Mouse (Mus musculus): Measurements from ENCODE around the gene Rad17.

Rad17 gene

DNA sequence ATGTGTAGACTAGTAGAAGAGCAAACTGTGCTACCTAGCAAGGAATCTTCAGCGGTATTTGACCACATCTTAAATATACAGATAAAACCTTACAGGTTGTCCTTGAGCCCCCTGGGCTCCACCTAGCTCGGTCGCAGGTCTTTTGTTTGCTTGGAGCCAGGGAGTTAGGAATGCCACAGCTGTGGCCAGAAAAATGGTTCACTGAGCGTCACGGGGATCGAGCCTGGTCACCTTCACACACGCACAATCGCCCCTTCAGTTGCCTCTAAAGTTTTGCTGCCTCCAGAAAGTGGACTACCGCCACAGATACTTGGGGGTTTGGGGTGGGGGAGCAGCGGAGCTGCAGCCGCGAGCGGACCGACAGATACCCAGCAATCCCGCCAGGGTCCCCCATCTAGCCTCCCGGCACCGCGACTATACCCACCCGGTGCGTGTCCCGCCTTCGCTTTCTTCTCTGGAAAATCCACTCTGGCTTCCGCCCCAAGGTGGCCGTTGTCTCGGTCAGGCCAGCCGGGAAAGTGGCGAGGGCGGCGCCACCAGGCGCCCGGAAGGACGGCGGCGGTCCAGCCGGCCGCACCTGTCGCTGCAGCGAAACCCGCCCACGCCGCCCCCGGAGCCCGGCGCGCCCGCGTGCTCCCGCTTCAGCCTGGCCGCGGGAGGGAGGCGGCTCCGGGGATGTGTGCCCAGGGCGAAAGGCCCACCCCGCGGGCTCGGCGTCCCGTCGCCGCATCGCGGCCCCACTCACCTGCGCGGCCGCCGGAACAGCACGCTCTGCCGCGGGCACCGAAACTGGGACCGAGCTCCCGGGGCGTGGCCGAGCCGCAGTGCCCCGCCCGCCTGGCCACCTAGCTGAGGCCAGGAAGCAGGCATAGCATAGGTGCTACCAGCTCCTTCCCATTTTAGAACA lies 34.4 kb downstream of the Rad17 start, which contains the start of gene Marveld2:
TSS of gene Marveld2 (minus strand) at position 791 of the 907 bp plus-strand sequence.
- DNase-seq (ENCODE audit: low spot score in 2 of 2) = peak in 1 of 2 experiments; percentile 22

DNA sequence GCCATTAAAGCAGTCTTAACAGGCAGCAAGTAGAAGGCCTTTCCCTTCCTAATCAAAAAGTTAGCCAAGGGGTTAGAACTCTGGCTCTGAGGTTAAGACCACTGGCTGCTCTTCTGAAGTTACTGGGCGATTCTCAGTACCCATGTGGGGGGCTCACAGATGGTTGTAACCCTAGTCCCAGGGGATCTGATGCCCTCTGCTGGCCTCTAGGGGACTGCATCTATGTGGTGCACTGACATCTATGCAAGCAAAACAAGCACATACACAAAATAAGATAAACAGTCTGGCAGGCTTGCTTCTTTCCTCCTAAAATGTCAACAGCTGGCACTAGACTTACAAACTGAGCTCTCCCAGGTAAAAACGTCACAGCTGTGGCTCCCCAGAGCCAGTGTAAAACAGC lies 37.9 kb downstream of the Rad17 start:
- DNase-seq (ENCODE audit: low spot score in 2 of 2) = no peak

DNA sequence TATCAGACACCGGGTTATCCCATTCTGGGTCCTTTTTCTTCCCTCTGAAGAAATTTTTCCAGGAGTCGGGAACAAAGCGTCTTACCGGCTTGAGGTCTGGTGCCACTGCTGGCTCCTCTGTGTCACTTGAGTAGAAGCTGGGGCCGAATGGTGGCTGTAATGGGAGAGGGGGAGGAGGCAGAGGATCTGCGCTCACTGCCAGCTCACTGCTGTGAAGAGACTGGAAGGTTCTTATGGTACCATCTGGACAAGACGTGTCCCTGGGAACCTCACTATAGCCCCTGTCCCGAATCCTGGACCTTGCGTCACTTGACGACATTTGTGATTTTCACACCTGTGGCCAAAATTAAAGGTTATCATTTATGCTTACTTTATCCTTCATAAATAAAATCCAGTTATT lies 38.6 kb downstream of the Rad17 start:
- DNase-seq (ENCODE audit: low spot score in 2 of 2) = no peak

DNA sequence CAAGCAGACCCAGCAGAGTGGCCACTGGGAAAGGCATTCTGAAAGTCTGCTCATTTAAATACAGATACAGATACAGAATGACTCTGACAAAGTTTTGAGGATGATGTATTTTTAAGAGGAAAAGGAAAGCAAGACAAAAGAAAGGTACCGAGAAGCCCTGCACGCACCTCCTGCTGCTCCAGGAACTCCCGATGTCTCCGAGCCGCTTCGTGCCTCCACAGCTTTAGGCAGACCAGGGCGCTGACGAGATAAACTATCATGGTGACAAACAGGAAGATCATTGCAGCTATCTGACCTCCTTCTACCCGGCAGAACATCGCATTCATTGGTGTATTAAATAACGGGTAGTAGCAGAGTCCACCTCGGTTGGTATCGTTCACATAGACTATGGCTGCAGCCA lies 39.6 kb downstream of the Rad17 start:
- no peak for DNase-seq (ENCODE audit: low spot score in 2 of 2)

DNA sequence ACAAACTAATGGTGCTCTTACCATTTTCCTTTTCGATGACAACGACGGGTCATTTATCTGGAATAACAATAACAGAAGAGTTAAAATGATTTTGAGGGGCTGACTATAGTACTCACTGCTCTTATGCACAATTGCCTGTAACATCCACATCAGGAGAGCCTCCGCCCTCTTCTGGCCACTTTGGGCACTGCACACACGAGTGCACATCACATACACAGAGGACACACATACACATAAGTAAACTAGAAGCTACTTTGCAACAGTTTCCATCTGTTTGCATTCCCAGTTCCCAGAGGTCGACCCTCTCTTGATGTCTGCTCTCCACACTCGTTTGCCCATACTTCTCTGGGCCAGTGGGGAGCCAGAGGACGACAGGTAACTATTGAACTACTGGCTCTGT lies 43.1 kb downstream of the Rad17 start:
- DNase-seq (ENCODE audit: low spot score in 2 of 2) = no peak

DNA sequence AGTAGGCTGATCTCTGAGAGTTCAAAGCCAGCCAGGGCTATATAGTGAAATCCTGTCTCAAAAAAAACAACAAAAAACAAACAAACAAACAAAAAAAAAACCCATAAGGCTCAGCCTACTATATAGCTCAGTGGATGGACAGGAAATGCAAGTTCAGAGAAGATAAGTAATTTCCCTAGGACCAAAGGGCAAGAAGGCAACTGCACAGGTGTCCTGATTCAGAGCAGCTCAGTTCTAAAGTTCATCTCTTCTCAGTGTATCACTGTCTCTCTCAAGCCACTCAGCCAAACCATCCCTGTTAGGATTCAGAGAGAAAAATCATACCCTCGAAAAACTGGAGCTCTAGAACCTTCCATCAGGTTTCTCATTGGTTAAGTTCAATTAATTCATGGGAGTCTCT lies 45.0 kb downstream of the Rad17 start:
- no peak for DNase-seq (ENCODE audit: low spot score in 2 of 2)

DNA sequence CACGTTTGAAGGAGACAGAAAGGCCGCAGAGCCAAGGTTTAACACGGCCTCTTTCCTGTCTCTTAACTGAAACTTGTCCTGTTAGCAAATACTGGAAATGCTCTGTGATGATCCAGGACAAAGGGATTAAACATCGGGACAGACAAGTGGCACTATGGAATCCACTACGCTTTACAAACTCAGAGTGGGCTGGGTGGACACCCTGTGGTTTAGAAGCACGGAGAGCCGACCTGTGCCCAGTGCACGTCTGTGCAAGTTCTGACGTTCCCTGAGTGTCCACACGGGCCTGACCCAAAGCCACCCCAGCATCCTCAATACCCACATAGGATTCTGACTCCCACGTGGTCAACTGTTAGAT lies 47.1 kb downstream of the Rad17 start:
- no peak for DNase-seq (ENCODE audit: low spot score in 2 of 2)

DNA sequence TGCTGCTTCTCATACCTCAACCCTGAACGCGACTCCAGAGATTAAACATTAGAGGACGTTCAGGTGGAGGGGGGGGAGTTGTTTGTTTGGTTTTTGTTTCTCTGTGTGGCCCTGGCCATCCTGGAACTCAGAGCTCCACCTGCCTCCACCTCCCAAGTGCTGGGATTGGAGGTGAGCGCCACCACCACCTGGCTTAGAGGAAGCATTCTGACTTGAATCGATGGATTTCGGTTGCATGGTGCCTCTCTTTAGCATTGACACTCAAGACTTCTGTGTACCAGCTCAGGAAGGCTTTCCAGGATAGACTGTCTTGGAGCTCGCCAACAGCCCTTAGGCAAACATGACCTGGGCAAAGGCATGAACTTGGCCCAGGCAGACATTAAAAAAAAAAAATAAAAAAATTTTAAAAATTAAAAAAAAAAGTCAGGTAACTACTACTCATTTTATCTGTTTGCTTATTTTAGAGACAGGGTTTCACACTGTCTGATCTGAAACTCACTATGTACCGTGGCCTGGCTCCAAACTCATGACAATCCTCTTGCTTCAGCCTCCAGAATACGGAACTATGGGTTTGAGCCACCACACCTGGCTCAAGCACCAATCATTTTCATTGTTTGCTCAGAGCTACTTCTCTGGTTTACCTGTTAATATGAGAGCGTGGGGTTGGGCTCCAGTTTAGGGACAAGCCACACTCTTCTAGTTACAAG lies 47.7 kb downstream of the Rad17 start:
- DNase-seq (ENCODE audit: low spot score in 2 of 2) = no peak

DNA sequence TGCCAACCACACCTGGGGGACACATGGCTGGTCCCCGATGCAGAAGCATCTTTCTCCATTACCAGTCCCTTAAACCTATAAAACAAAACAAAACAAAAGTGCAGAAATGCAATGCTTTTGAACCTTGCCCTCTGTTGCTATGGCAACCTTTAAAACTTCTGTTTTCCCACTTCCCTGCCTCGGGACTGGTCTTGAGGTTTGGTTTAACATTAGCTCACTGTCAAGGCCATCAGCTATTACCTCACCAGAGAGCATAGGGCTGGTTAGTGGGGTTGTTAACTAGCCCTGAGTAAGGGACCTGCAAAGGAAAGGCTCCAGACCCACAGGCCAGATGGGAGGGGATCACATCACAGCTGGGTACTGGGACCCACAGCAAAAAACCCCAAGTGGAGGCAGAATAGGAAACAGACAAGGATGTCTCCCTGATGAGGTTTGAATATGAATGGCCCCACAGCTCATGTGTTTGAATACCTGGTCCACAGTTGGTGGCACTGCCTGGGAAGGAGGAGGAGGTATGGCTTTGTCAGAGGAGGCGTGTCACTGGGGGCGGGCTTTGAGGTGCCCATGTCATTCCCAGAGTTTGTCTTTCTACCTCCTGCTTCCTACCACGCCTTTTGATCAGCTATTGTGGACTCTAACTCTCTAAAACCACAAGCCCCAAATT lies 48.5 kb downstream of the Rad17 start:
- no peak for DNase-seq (ENCODE audit: low spot score in 2 of 2)

DNA sequence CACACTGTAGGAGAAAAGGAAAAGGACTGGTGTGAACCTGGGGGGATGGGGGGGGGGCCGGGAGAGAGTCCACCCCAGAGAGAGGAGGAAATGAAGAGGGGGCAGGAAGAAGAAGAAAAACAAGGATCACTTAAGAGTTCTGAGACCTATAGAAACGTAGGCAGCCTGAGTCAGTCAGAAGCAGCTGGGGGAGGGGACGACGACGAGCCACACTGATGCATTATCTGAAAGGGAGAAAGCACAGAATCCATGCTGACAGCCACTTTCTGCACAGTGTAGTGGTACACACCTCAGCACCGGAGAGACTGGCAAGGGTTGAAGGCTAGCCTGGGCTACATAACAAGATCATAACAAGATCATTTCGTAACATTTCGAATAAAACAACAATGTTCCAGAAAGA lies 49.8 kb downstream of the Rad17 start:
- no peak for DNase-seq (ENCODE audit: low spot score in 2 of 2)

DNA sequence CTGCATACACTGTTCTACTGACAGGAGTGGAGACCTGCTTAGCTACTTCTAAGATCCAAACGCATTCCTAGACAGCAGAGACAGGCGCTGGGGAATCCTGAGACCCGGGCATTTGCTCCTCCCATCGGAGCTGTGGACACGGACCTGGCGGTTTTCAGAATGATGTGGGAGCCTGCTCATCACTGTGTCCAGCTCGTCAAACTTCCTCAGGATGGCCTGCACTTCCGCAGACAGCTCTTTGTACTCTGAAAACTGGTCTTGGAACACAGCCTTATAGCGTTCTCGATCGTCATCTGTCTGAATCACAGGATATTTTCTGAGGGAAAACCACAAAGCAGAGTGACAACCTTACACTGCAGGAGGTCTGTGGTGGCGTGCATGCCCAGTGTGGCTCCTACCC lies 50.5 kb downstream of the Rad17 start:
- no peak for DNase-seq (ENCODE audit: low spot score in 2 of 2)

DNA sequence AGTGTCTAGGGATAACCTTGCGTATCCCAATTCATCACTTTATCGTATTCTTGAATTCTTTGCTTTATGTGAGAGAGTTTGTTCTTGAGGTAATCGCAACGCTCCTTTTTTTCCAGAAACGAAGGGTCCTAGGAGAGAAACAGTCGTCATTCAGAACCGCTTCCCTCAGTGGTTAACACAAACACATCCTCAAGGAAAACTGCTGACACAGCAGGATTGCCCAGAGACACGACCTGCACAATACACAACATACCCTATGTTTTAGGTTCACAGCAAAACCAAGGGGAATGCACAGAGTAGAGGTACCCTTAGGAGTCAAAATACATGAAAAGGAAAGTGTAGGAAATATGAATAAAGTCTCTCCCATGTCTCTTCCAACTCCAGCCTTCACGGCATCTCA lies 53.6 kb downstream of the Rad17 start:
- DNase-seq (ENCODE audit: low spot score in 2 of 2) = no peak

DNA sequence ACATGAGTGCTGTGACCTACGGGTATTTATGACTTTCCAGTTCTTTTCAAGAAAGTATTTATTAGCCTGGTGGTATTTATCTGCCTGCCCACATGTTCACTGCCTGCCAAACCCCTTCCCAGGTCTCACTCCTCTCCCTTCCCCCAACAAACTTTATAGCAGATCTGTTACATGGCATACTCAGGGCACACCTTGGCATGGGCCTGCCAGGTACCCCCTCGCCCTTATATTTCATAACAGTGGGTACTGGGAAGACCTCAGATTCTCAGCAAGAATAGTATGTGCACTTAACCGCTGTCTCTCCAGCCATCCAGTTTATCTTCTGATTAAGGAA lies 55.3 kb downstream of the Rad17 start:
- no peak for DNase-seq (ENCODE audit: low spot score in 2 of 2)

DNA sequence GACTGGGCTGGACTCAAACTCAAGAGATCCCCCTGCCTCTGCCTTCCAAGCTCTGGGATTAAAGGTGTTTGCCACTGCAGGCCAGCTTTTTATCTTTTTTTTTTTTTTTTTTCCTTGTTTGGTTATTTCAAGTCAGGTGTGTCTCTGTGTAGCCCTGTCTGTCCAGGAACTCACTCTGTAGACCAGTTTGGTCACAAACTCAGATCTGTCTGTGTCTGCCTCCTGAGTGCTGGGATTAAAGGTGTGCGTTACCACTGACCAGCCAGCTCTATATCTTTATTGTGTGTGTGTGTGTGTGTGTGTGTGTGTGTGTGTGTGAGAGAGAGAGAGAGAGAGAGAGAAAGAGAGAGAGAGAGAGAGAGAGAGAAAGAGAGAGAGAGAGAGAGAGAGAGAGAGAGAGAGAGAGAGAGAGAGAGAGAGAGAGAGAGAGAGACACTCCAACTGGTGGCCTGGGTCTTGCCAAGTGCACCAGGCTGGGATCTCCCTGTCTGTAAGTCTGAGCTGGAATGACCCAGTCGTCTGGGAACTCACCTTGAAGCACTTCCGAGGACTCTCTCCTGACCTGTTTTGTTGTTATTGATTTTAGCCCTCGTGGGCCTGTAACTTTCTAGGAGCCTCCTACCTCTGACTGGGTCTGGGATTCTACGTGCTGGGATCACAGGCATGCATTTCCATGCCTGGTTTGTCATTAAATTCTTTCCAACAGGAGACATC lies 55.9 kb downstream of the Rad17 start:
- DNase-seq (ENCODE audit: low spot score in 2 of 2) = no peak

DNA sequence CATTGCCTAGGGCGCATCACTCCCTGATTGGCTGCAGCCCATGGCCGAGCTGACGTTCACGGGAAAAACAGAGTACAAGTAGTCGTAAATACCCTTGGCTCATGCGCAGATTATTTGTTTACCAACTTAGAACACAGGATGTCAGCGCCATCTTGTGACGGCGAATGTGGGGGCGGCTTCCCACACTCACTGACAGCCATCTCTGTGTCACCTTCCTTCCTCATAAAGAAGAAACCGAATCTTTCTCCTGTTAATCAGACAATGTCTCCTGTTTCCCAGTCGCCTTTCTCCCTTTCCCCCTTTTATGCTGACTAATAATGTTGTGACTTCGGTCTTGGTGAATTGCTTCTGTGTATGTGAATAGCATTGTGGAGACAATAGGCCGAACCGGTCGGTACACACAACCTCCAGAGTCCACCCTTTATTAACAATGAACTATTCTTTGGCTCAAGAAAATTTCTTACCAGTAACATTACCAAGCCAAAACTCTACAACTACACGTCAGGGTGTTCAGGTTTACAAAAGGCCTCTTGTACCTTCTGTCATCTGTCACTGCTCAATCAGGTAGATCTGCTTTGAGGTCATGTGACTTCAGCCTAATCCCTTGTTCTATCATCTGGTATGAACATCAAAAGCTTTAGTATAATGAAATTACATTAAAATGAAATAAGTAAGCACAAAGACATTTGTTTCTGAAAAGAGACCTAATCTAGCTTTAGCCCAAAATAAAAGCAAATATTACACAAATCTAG lies 56.6 kb downstream of the Rad17 start:
- peak in 1 of 2 experiments; percentile 18 for DNase-seq (ENCODE audit: low spot score in 2 of 2)

DNA sequence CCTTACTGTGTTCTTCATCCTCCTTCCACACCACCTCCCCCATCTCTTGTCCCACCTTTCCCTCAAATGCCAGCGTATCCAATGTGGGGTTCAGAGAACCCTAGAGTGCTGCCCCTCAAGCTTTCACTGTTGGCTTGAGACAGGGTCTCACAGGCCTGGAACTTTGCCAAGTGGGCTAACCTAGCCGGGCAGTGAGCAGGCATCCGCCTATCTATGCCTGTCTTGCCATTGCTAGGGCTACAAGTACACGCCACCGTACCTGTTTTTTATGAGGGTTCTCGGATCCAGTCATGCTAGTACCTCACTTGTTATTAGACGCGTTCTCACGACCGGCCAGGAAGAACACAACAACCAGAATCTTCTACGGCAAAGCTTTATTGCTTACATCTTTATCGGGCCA lies 62.2 kb downstream of the Rad17 start:
- DNase-seq (ENCODE audit: low spot score in 2 of 2) = no peak

DNA sequence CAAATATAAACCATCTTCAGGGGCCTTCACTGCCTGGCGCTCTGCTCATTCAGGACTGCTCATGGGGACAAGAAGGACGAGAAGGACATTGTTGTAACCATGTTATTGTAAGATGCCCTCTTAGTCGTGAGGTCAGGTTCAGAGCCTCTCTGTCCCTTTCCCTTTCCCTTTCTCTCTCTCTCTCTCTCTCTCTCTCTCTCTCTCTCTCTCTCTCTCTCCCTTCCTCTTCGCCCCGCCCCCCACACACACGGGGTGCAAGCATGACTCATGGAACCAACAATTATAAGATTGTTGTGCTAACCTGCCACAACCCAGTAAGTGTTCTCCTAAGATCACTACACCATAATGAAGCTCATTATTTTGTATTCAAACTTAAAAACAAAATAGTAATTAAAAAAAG lies 68.7 kb downstream of the Rad17 start:
- no peak for DNase-seq (ENCODE audit: low spot score in 2 of 2)

DNA sequence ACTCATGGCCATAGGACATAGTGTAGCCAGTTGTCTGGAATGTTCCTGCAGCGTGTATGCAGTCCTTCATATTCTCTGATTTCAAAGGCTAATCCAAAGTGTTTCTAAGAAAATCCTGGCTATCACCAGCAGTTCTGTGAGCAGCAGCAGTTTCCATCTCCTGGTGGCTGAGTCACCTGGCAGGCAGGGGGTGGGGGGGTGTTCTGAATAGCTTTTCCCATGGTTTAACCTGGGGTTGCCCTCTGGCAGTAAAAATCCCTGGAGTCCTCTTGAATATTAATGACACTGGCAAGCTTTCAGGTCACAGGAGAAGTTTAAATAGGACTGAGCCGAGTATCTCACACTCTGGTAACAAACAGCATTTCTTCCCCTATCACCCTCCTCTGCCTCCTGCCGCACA lies 69.2 kb downstream of the Rad17 start:
- no peak for DNase-seq (ENCODE audit: low spot score in 2 of 2)

DNA sequence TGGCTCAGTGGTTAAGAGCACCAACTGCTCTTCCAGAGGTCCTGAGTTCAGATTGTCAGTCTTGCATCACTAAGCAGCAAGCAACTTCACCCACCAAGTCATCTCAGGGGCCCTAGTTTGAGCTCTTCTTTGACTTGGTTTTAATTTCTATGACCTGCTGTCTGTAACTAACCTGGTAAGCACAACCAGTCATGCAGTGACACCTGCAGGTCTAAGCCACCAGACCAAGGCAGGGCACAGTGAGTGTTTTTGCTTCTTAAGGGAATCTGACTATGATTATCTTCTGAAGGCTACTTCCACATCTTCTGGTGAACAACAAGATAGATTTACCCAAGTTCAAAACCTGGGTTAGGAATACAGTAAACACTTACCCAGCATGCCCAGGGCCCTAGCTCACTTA lies 70.9 kb downstream of the Rad17 start:
- DNase-seq (ENCODE audit: low spot score in 2 of 2) = no peak

DNA sequence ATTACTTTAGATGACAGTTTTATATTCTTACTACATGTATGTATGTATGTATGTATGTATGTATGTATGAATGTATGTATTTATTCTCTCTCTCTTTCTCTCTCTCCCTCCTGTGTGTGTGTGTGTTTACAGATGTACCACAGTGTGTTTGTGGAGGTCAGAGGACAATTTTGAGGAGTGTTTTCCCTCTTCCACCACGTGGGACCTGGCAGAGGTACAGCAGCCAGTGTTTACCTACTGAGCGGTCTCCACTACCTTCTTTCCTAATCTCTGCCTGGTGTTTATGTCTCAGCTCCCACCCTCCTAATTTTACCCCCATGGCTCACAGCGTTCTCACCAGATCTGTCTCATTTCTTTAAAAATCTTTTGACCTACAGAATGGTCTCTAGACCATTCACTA lies 71.6 kb downstream of the Rad17 start:
- DNase-seq (ENCODE audit: low spot score in 2 of 2) = no peak

DNA sequence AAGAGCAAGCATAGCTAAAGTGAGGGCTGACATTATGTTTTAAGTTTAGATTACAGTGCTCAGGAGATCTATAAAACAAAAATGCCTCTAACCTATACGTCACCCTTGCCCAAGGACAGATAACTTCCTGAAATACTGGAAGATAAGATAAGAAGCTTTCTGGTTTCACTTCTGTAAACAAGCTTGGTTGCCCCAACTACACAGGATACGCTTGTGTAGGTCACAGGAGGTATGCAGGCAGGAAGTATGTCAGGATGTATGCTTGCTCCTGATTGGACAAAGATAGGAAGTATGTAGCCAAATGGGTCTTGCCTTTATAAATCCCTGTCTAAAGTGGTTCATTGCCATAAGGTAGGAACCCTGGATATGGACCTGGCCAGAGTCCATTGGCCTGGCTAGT lies 74.9 kb downstream of the Rad17 start:
- DNase-seq (ENCODE audit: low spot score in 2 of 2) = no peak
